Mouse (Mus musculus) heart, postnatal 0 days (tissue): ENCODE data around the gene Astn2. TPM values are rescaled to one million over a fixed set of nuclear protein-coding genes. Genes with fewer than 3 reads are reported as not detected.
A peak's percentile ranks its signal among the peaks of the same experiment; 100 is the strongest.

Source experiments
- ATAC-seq: fragments of 200-750 bp; cut with Nextera tagmentation; 2 replicates; pipeline ENCODE4 v1.8.0; 2017; ENCODE audit warnings: low read depth, moderate number of reproducible peaks, moderate library complexity; ENCODE audit not compliant: insufficient read depth
- DNase-seq: peaks from one replicate; pipeline ENCODE4 v3.0.0-alpha.2; 2016; ENCODE audit warnings: low spot score
- H3K27ac ChIP-seq: fragments of 300-500 bp; sonication (generic); 2 replicates; pipeline ENCODE4 v1.5.1; 2014; ENCODE audit warnings: low read depth, mild to moderate bottlenecking
- H3K27me3 ChIP-seq: fragments of 300-500 bp; sonication (generic); 2 replicates; pipeline ENCODE4 v1.6.1; 2014; ENCODE audit warnings: low read length, mixed read lengths; ENCODE audit not compliant: control insufficient read depth, insufficient read depth
- H3K36me3 ChIP-seq: fragments of 300-500 bp; sonication (generic); replicated peaks from 2 replicates; pipeline ENCODE4 v1.6.1; 2014; ENCODE audit warnings: low read length, mixed read lengths; ENCODE audit not compliant: control insufficient read depth, insufficient read depth
- H3K4me1 ChIP-seq: fragments of 300-500 bp; sonication (generic); 2 replicates; pipeline ENCODE4 v1.6.1; 2014; ENCODE audit warnings: antibody characterized with exemption; ENCODE audit not compliant: control insufficient read depth, insufficient read depth
- H3K4me2 ChIP-seq: fragments of 300-500 bp; sonication (generic); 2 replicates; pipeline ENCODE4 v1.6.1; 2014; ENCODE audit warnings: low read depth, mild to moderate bottlenecking, low read length, moderate library complexity
- H3K4me3 ChIP-seq: fragments of 300-500 bp; sonication (generic); 2 replicates; pipeline ENCODE4 v1.5.1; 2014; ENCODE audit warnings: low read depth, low read length
- H3K9ac ChIP-seq: fragments of 300-500 bp; sonication (generic); replicated peaks from 2 replicates; pipeline ENCODE4 v1.6.1; 2014; ENCODE audit warnings: low read depth, low read length, mixed read lengths
- H3K9me3 ChIP-seq: fragments of 300-500 bp; sonication (generic); replicated peaks from 2 replicates; pipeline ENCODE4 v1.6.1; 2016; ENCODE audit warnings: low read length; ENCODE audit not compliant: control insufficient read depth
- CTCF ChIP-seq: IDR thresholded peaks from 2 replicates; pipeline ENCODE4 v1.5.1; 2016; ENCODE audit warnings: antibody characterized with exemption, control low read depth, low read depth
- EP300 ChIP-seq: IDR thresholded peaks from 2 replicates; pipeline ENCODE4 v1.6.1; 2016; ENCODE audit warnings: antibody characterized with exemption, low read depth
- WGBS: fragments of 180-500 bp; shearing (Covaris S2); extraction: QIAGEN DNeasy Blood & Tissue Kit; methylation state at CpG from one replicate; pipeline ENCODE4 v1.1.7; 2014; 5-methylcytosine and 5-hydroxymethylcytosine counted together
- polyA plus RNA-seq: library from polyadenylated mRNA; unstranded; fragments of >200 nt; fragmentation: Nextera tagmentation; extraction: Ambion mirVana; gene quantifications from 2 replicates; pipeline ENCODE4 v1.2.1, GENCODE M21; 2015
- total RNA-seq: library from RNA; depleted of rRNA; stranded (reverse); fragments of >200 nt; gene quantifications from 2 replicates; pipeline ENCODE4 v1.2.3, GENCODE M21; 2014; ENCODE audit warnings: low replicate concordance

Astn2 gene
- total and polyA plus RNA-seq, 2 experiments from 2014 or later = 0.25 to 3.7 TPM

DNA sequence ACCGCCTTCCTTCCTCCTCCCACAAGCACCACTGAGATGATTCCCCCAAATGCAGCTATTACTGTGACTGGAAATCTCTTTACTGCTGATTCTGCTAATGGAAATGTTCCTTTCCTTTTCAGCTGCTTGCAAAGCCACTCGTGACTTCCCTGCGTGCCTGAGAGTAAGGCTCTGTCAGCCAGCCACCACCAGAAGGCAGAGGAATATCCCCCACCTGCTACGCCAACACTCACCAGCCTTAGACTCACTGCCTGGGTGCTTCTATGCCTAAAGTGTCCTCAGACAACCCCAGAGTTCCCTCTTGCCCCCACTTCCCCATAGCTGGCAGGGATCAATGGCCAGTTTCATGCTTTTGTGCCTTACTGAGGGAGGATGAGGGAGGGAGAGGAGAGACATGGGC lies 11.1 kb downstream of the Astn2 start:
- H3K4me1 ChIP-seq = no peaks in the 10 kb centered on the region
- H3K4me2 ChIP-seq = no peak overlapping the region
- no peaks in the 10 kb centered on the region for H3K27me3 ChIP-seq
- TF ChIP-seq CTCF (no peak), EP300 (no peak)
- H3K9me3 ChIP-seq = no peaks in the 10 kb centered on the region
- 51% methylated on average over 4 of the region's 4 CpGs for WGBS
- ATAC-seq (no peak), DNase-seq (no peak)
- H3K9ac ChIP-seq = no peak overlapping the region
- H3K27ac ChIP-seq = no peak overlapping the region
- no peak overlapping the region for H3K4me3 ChIP-seq
- no peaks in the 10 kb centered on the region for H3K36me3 ChIP-seq

DNA sequence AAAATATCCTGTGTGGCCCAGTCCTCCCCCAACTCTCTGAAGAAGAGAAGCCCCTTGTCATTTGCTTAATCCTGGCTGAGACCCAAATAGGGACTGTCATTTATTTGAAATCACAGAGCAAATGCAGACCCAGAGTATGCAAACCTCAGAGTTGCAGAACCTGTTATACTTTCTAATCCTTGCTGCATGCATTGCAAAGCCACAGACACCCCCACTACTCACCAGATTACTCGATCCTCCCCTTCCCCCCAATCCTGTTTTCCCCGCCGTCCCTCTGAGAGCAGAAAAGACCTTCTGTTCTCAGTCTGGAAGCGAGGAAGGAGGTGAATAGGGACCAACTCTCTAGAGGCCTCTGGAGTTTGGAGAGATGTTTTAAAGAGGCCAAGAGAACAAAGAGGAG lies 13.9 kb downstream of the Astn2 start:
- ATAC-seq = no peak
- no peak for TF ChIP-seq CTCF
- H3K4me1 ChIP-seq = no peaks in the 10 kb centered on the region
- no peak for DNase-seq
- H3K9me3 ChIP-seq = no peaks in the 10 kb centered on the region
- no peak overlapping the region for H3K27ac ChIP-seq
- H3K36me3 ChIP-seq = no peaks in the 10 kb centered on the region
- H3K27me3 ChIP-seq = no peaks in the 10 kb centered on the region
- no peak overlapping the region for H3K9ac ChIP-seq
- 30% methylated on average over 4 of the region's 4 CpGs for WGBS
- H3K4me2 ChIP-seq = no peak overlapping the region
- H3K4me3 ChIP-seq = no peak overlapping the region

DNA sequence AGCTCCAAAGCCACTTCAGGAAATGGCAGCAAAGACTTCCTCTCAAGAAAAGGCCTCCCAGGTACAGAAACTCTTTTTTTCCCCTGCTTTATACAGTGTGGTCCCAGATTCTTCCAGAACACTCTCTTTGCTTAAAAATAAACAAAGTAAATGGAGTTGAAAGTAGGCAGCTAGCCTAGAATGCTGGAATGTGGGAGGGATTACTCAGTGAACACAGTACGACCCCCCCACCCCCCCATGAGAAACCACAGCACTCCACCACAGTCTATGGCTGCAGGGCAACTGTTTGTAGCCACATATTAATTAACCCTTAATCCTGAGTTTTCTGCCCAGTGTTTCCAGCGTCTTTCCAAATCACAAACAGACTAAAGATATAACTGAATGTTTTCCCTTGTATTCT lies 25.8 kb downstream of the Astn2 start:
- Histone ChIP-seq H3K4me1 (no peaks in the 10 kb centered on the region), H3K4me3 (no peak overlapping the region), H3K27me3 (no peaks in the 10 kb centered on the region), H3K9me3 (no peaks in the 10 kb centered on the region), H3K4me2 (no peak overlapping the region), H3K27ac (no peak overlapping the region), H3K36me3 (no peaks in the 10 kb centered on the region), H3K9ac (no peak overlapping the region)
- ATAC-seq (no peak), DNase-seq (no peak)
- no peak for TF ChIP-seq CTCF
- TF ChIP-seq EP300 = no peak
- 27% methylated on average over 2 of the region's 2 CpGs for WGBS

DNA sequence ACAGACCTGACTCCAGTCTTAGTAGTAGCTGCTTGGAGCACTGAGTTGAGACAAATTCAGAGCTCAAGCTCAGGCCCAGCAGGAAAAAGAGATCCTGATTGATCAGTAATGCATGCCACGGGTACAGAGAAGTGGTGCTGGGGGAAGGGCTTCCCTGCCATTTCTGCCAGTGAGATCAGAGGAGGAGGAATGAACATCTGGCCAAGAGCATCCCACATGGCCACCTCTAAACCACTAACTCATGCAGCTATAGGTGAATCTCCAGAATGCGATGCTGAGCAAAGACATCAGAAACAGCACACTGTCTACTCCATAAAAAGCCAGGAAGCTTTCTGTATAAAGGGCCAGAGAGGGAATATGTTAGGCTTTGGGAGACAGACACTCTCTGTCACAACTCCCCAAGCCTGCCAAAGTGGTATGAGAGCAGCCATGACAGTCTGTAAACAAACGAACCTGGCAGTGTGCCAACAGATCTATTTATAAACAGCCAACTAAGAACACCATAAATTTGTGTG lies 33.8 kb downstream of the Astn2 start:
- Histone ChIP-seq H3K27me3 (no peaks in the 10 kb centered on the region), H3K9ac (no peak overlapping the region), H3K36me3 (no peaks in the 10 kb centered on the region), H3K4me3 (no peak overlapping the region), H3K27ac (no peak overlapping the region), H3K4me1 (no peaks in the 10 kb centered on the region), H3K4me2 (no peak overlapping the region), H3K9me3 (no peaks in the 10 kb centered on the region)
- ATAC-seq (no peak), DNase-seq (peak; percentile 45)
- no peak for TF ChIP-seq EP300
- TF ChIP-seq CTCF = no peak
- 40% methylated on average over 3 of the region's 3 CpGs for WGBS

DNA sequence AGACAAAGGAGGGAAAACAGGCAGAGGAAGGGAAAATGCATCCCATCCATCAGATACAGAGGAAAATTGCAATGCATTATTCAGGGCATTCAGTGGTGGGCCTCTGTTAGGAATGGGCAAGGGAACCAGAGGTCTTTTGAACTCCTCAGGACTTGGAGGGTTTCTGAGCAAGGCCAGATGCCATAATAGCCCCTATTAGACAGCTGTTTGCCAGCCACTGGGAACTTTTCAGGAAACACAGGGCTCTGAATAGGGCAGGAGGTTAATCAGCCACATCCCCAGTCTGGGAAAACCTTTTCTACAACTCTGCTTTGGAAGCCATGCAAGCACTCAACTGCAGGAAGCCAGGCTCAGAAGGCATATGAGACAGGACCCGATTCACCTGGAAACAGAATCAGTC lies 38.9 kb downstream of the Astn2 start:
- Histone ChIP-seq H3K9me3 (no peaks in the 10 kb centered on the region), H3K4me2 (no peak overlapping the region), H3K27me3 (no peaks in the 10 kb centered on the region), H3K36me3 (no peaks in the 10 kb centered on the region), H3K4me1 (no peaks in the 10 kb centered on the region), H3K9ac (no peak overlapping the region), H3K27ac (no peak overlapping the region), H3K4me3 (no peak overlapping the region)
- DNase-seq = no peak
- ATAC-seq = no peak
- TF ChIP-seq EP300 = no peak
- no peak for TF ChIP-seq CTCF
- WGBS = 59% methylated on average over 1 of the region's 1 CpGs

DNA sequence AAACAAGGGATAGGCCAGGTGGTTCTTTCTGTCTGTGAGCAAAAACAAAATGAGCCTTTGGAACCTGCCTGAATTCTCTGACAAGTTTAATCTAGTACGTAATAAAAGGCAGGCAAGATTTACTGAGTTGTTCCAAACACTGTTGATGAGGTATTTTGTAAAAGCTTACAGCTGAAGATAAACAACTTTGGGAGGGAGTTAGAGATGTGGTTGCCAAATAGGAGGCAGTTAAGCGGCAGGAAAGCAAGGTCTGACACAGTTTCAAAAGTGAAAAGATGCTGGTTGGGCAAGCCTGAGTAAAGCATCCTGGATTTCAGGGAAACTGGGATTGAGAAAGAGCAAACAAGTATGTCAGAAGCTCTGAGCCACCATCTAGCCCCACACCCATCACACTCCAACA lies 59.8 kb downstream of the Astn2 start:
- no peak overlapping the region for H3K27ac ChIP-seq
- H3K36me3 ChIP-seq = no peaks in the 10 kb centered on the region
- ATAC-seq (no peak), DNase-seq (no peak)
- H3K4me2 ChIP-seq = no peak overlapping the region
- TF ChIP-seq CTCF (no peak), EP300 (no peak)
- H3K9ac ChIP-seq = no peak overlapping the region
- no peaks in the 10 kb centered on the region for H3K27me3 ChIP-seq
- H3K9me3 ChIP-seq = no peaks in the 10 kb centered on the region
- 71% methylated on average over 2 of the region's 2 CpGs for WGBS
- no peaks in the 10 kb centered on the region for H3K4me1 ChIP-seq
- no peak overlapping the region for H3K4me3 ChIP-seq
